Mouse (Mus musculus): ENCODE measurements around the gene Ifi27l2b. TPM values are rescaled to one million over a fixed set of nuclear protein-coding genes. Genes with fewer than 3 reads are reported as not detected.
"Not testable (repeated sequence)": the region's sequence is repeated elsewhere in the genome, so short reads cannot be mapped to it uniquely, and the experiment has no call there.

Gene Ifi27l2b
- polyA plus RNA-seq, 1 experiment from 2014 or later = 10.2 TPM

- Histone ChIP-seq H3K9ac (ENCODE audit: low read length) (no peak overlapping the region), H3K9me3 (replicated peaks; ENCODE audit: control insufficient read depth, low read length) (no peaks in the 10 kb centered on the region), H3K4me2 (ENCODE audit: low read depth, low read length) (no peak overlapping the region), H3K27me3 (ENCODE audit: control insufficient read depth, insufficient read depth, low read length) (no peaks in the 10 kb centered on the region), H3K4me1 (ENCODE audit: control insufficient read depth, insufficient read depth, low read length) (no peaks in the 10 kb centered on the region), H3K27ac (ENCODE audit: low read length) (no peak overlapping the region), H3K4me3 (replicated peaks; ENCODE audit: low read length) (no peak overlapping the region), H3K36me3 (ENCODE audit: control insufficient read depth, insufficient read depth, low read length) (no peaks in the 10 kb centered on the region)
- peak; percentile 49; the same call in 1 of the 2 replicates for ATAC-seq (ENCODE audit: insufficient read depth, low FRiP score)
Observed at GRCm38 (mm10) chr12:103453361-103453760, 3.7 kb downstream of the Ifi27l2b start.

- Histone ChIP-seq H3K4me3 (replicated peaks; ENCODE audit: low read length) (no peak overlapping the region), H3K27me3 (ENCODE audit: control insufficient read depth, insufficient read depth, low read length) (no peaks in the 10 kb centered on the region), H3K4me1 (ENCODE audit: control insufficient read depth, insufficient read depth, low read length) (no peaks in the 10 kb centered on the region), H3K36me3 (ENCODE audit: control insufficient read depth, insufficient read depth, low read length) (no peaks in the 10 kb centered on the region), H3K4me2 (ENCODE audit: low read depth, low read length) (no peak overlapping the region), H3K9me3 (replicated peaks; ENCODE audit: control insufficient read depth, low read length) (no peaks in the 10 kb centered on the region), H3K27ac (ENCODE audit: low read length) (no peak overlapping the region), H3K9ac (ENCODE audit: low read length) (no peak overlapping the region)
- WGBS = 74% methylated on average over 3 of the region's 3 CpGs
- ATAC-seq (ENCODE audit: insufficient read depth, low FRiP score) = no peak
Observed at GRCm38 (mm10) chr12:103445060-103445459, 12.0 kb downstream of the Ifi27l2b start.

- H3K4me3 ChIP-seq (replicated peaks; ENCODE audit: low read length); H3K27me3 ChIP-seq (ENCODE audit: control insufficient read depth, insufficient read depth, low read length); H3K36me3 ChIP-seq (ENCODE audit: control insufficient read depth, insufficient read depth, low read length); H3K9ac ChIP-seq (ENCODE audit: low read length); H3K27ac ChIP-seq (ENCODE audit: low read length); H3K9me3 ChIP-seq (replicated peaks; ENCODE audit: control insufficient read depth, low read length); ATAC-seq (ENCODE audit: insufficient read depth, low FRiP score); H3K4me2 ChIP-seq (ENCODE audit: low read depth, low read length); H3K4me1 ChIP-seq (ENCODE audit: control insufficient read depth, insufficient read depth, low read length): not testable (repeated sequence)
- 29% methylated on average over 6 of the region's 7 CpGs for WGBS
Observed at GRCm38 (mm10) chr12:103444261-103444660, 12.8 kb downstream of the Ifi27l2b start.

- no peaks in the 10 kb centered on the region for H3K4me1 ChIP-seq (ENCODE audit: control insufficient read depth, insufficient read depth, low read length)
- no peak for ATAC-seq (ENCODE audit: insufficient read depth, low FRiP score)
- 55% methylated on average over 3 of the region's 3 CpGs for WGBS
- H3K36me3 ChIP-seq (ENCODE audit: control insufficient read depth, insufficient read depth, low read length) = no peaks in the 10 kb centered on the region
- no peaks in the 10 kb centered on the region for H3K27me3 ChIP-seq (ENCODE audit: control insufficient read depth, insufficient read depth, low read length)
- H3K9ac ChIP-seq (ENCODE audit: low read length) = no peak within 1 kb of the TSS; the same call in 1 of the 2 replicates
- H3K27ac ChIP-seq (ENCODE audit: low read length) = no peak within 1 kb of the TSS
- H3K4me3 ChIP-seq (replicated peaks; ENCODE audit: low read length) = 0 out of 2 replicates have a peak within 1 kb of the TSS, but pooled peaks have one; percentile 9
- no peak within 1 kb of the TSS for H3K4me2 ChIP-seq (ENCODE audit: low read depth, low read length)
- H3K9me3 ChIP-seq (replicated peaks; ENCODE audit: control insufficient read depth, low read length) = no peaks in the 10 kb centered on the region
Observed at GRCm38 (mm10) chr12:103443524-103443923, 13.5 kb downstream of the Ifi27l2b start, which contains the start of gene Ifi27l2a. TSS of gene Ifi27l2a (minus strand) at chr12:103443680.

GRCm38 (mm10) chr12:103437601-103438000 lies 19.4 kb downstream of the Ifi27l2b start:
- Histone ChIP-seq H3K4me2 (ENCODE audit: low read depth, low read length) (no peak overlapping the region), H3K9me3 (replicated peaks; ENCODE audit: control insufficient read depth, low read length) (no peaks in the 10 kb centered on the region), H3K4me1 (ENCODE audit: control insufficient read depth, insufficient read depth, low read length) (no peaks in the 10 kb centered on the region), H3K4me3 (replicated peaks; ENCODE audit: low read length) (no peak overlapping the region), H3K27ac (ENCODE audit: low read length) (no peak overlapping the region), H3K36me3 (ENCODE audit: control insufficient read depth, insufficient read depth, low read length) (no peaks in the 10 kb centered on the region), H3K27me3 (ENCODE audit: control insufficient read depth, insufficient read depth, low read length) (no peaks in the 10 kb centered on the region), H3K9ac (ENCODE audit: low read length) (no peak overlapping the region)
- no peak for ATAC-seq (ENCODE audit: insufficient read depth, low FRiP score)
- WGBS = 74% methylated on average over 1 of the region's 1 CpGs

GRCm38 (mm10) chr12:103434861-103435260 lies 22.2 kb downstream of the Ifi27l2b start:
- no peak for ATAC-seq (ENCODE audit: insufficient read depth, low FRiP score)
- no peaks in the 10 kb centered on the region for H3K4me1 ChIP-seq (ENCODE audit: control insufficient read depth, insufficient read depth, low read length)
- no peaks in the 10 kb centered on the region for H3K27me3 ChIP-seq (ENCODE audit: control insufficient read depth, insufficient read depth, low read length)
- H3K27ac ChIP-seq (ENCODE audit: low read length) = peak overlapping the region; percentile 91
- H3K36me3 ChIP-seq (ENCODE audit: control insufficient read depth, insufficient read depth, low read length) = no peaks in the 10 kb centered on the region
- H3K9ac ChIP-seq (ENCODE audit: low read length) = no peak overlapping the region
- peak overlapping the region; percentile 41 for H3K4me2 ChIP-seq (ENCODE audit: low read depth, low read length)
- H3K9me3 ChIP-seq (replicated peaks; ENCODE audit: control insufficient read depth, low read length) = no peaks in the 10 kb centered on the region
- H3K4me3 ChIP-seq (replicated peaks; ENCODE audit: low read length) = peak overlapping the region; percentile 35; the same call in 1 of the 2 replicates

- Histone ChIP-seq H3K27me3 (ENCODE audit: control insufficient read depth, insufficient read depth, low read length) (no peaks in the 10 kb centered on the region), H3K36me3 (ENCODE audit: control insufficient read depth, insufficient read depth, low read length) (no peaks in the 10 kb centered on the region), H3K4me3 (replicated peaks; ENCODE audit: low read length) (peak within 1 kb of the TSS; percentile 35), H3K27ac (ENCODE audit: low read length) (peak within 1 kb of the TSS; percentile 91), H3K4me1 (ENCODE audit: control insufficient read depth, insufficient read depth, low read length) (no peaks in the 10 kb centered on the region), H3K9me3 (replicated peaks; ENCODE audit: control insufficient read depth, low read length) (no peaks in the 10 kb centered on the region), H3K4me2 (ENCODE audit: low read depth, low read length) (peak within 1 kb of the TSS; percentile 41), H3K9ac (ENCODE audit: low read length) (no peak within 1 kb of the TSS)
- 41% methylated on average over 8 of the region's 8 CpGs for WGBS
- ATAC-seq (ENCODE audit: insufficient read depth, low FRiP score) = peak; percentile 95
Observed at GRCm38 (mm10) chr12:103433986-103434731, 22.9 kb downstream of the Ifi27l2b start, which contains the start of gene Ifi27. TSS of gene Ifi27 (plus strand) at chr12:103434211.

GRCm38 (mm10) chr12:103433430-103433829 lies 23.6 kb downstream of the Ifi27l2b start:
- H3K4me3 ChIP-seq (replicated peaks; ENCODE audit: low read length) = no peak overlapping the region
- ATAC-seq (ENCODE audit: insufficient read depth, low FRiP score) = no peak
- H3K4me1 ChIP-seq (ENCODE audit: control insufficient read depth, insufficient read depth, low read length) = no peaks in the 10 kb centered on the region
- no peaks in the 10 kb centered on the region for H3K36me3 ChIP-seq (ENCODE audit: control insufficient read depth, insufficient read depth, low read length)
- H3K27ac ChIP-seq (ENCODE audit: low read length) = peak overlapping the region; percentile 73
- no peak overlapping the region for H3K9ac ChIP-seq (ENCODE audit: low read length)
- no peaks in the 10 kb centered on the region for H3K9me3 ChIP-seq (replicated peaks; ENCODE audit: control insufficient read depth, low read length)
- WGBS = 66% methylated on average over 2 of the region's 2 CpGs
- H3K27me3 ChIP-seq (ENCODE audit: control insufficient read depth, insufficient read depth, low read length) = no peaks in the 10 kb centered on the region
- H3K4me2 ChIP-seq (ENCODE audit: low read depth, low read length) = no peak overlapping the region

- Histone ChIP-seq H3K27ac (ENCODE audit: low read length) (no peak overlapping the region), H3K4me2 (ENCODE audit: low read depth, low read length) (no peak overlapping the region), H3K27me3 (ENCODE audit: control insufficient read depth, insufficient read depth, low read length) (no peaks in the 10 kb centered on the region), H3K9me3 (replicated peaks; ENCODE audit: control insufficient read depth, low read length) (no peaks in the 10 kb centered on the region), H3K4me1 (ENCODE audit: control insufficient read depth, insufficient read depth, low read length) (peaks cover 20% of the 10 kb centered on the region), H3K4me3 (replicated peaks; ENCODE audit: low read length) (no peak overlapping the region), H3K36me3 (ENCODE audit: control insufficient read depth, insufficient read depth, low read length) (peaks cover 4% of the 10 kb centered on the region; the same call in 1 of the 2 replicates), H3K9ac (ENCODE audit: low read length) (no peak overlapping the region)
- WGBS = 89% methylated on average over 7 of the region's 7 CpGs
- ATAC-seq (ENCODE audit: insufficient read depth, low FRiP score) = no peak
Observed at GRCm38 (mm10) chr12:103426710-103427109, 30.3 kb downstream of the Ifi27l2b start.
